Mouse (Mus musculus) hindbrain, embryonic 15.5 days (tissue): Measurements from ENCODE around the gene Egflam. TPM values are rescaled to one million over a fixed set of nuclear protein-coding genes. Genes with fewer than 3 reads are reported as not detected.

ENCODE experiments used
- ATAC-seq: fragments of 200-750 bp; cut with Nextera tagmentation; 2 replicates; pipeline ENCODE4 v1.8.0; 2017; ENCODE audit warnings: low read depth, moderate number of reproducible peaks, moderate TSS enrichment; ENCODE audit not compliant: low FRiP score
- H3K27ac ChIP-seq: fragments of 300-500 bp; sonication (generic); replicated peaks from 2 replicates; pipeline ENCODE4 v1.5.1; 2015; ENCODE audit warnings: mild to moderate bottlenecking, inconsistent platforms
- H3K27me3 ChIP-seq: fragments of 300-500 bp; sonication (generic); 2 replicates; pipeline ENCODE4 v1.6.1; 2015; ENCODE audit warnings: control low read depth, inconsistent platforms
- H3K36me3 ChIP-seq: fragments of 300-500 bp; sonication (generic); 2 replicates; pipeline ENCODE4 v1.6.1; 2015; ENCODE audit warnings: control low read depth, inconsistent platforms
- H3K4me1 ChIP-seq: fragments of 300-500 bp; sonication (generic); replicated peaks from 2 replicates; pipeline ENCODE4 v1.6.1; 2015; ENCODE audit warnings: control low read depth, inconsistent platforms
- H3K4me2 ChIP-seq: fragments of 300-500 bp; sonication (generic); 2 replicates; pipeline ENCODE4 v1.6.1; 2015; ENCODE audit warnings: moderate library complexity, mild to moderate bottlenecking, inconsistent platforms
- H3K4me3 ChIP-seq: fragments of 300-500 bp; sonication (generic); 2 replicates; pipeline ENCODE4 v1.5.1; 2015; ENCODE audit warnings: mild to moderate bottlenecking, inconsistent platforms
- H3K9ac ChIP-seq: fragments of 300-500 bp; sonication (generic); 2 replicates; pipeline ENCODE4 v1.6.1; 2015; ENCODE audit warnings: inconsistent platforms
- H3K9me3 ChIP-seq: fragments of 300-500 bp; sonication (generic); 2 replicates; pipeline ENCODE4 v1.6.1; 2016; ENCODE audit warnings: control low read depth, inconsistent platforms
- WGBS: fragments of 180-500 bp; shearing (Covaris S2); methylation state at CpG from one replicate; pipeline ENCODE4 v1.1.7; 2015; 5-methylcytosine and 5-hydroxymethylcytosine counted together
- polyA plus RNA-seq: library from polyadenylated mRNA; unstranded; fragments of >200 nt; fragmentation: Nextera tagmentation; extraction: Ambion mirVana; gene quantifications from 2 replicates; pipeline ENCODE4 v1.2.1, GENCODE M21; 2015

The Egflam gene
- polyA plus RNA-seq, 1 experiment from 2014 or later: 12.7 TPM

- Histone ChIP-seq H3K9me3 (no peaks in the 10 kb centered on the region), H3K9ac (no peak overlapping the region), H3K4me3 (no peak overlapping the region), H3K4me2 (no peak overlapping the region), H3K27me3 (no peaks in the 10 kb centered on the region), H3K27ac (no peak overlapping the region), H3K36me3 (no peaks in the 10 kb centered on the region), H3K4me1 (no peaks in the 10 kb centered on the region)
- ATAC-seq: no peak
- WGBS: 62% methylated on average over 5 of the region's 5 CpGs
These were observed 57.4 kb downstream of the Egflam start for GRCm38 (mm10) chr15:7340703-7341309.

- ATAC-seq: no peak
- Histone ChIP-seq H3K4me1 (no peaks in the 10 kb centered on the region), H3K9ac (no peak overlapping the region), H3K9me3 (no peaks in the 10 kb centered on the region), H3K27me3 (no peaks in the 10 kb centered on the region), H3K4me2 (no peak overlapping the region), H3K4me3 (no peak overlapping the region), H3K36me3 (no peaks in the 10 kb centered on the region), H3K27ac (no peak overlapping the region)
- 80% methylated on average over 11 of the region's 11 CpGs for WGBS
These were observed 63.5 kb downstream of the Egflam start for GRCm38 (mm10) chr15:7334517-7335298.

- no peaks in the 10 kb centered on the region for H3K9me3 ChIP-seq
- H3K4me1 ChIP-seq: no peaks in the 10 kb centered on the region
- no peak overlapping the region for H3K4me3 ChIP-seq
- no peaks in the 10 kb centered on the region for H3K36me3 ChIP-seq
- ATAC-seq: no peak
- WGBS: 97% methylated on average over 1 of the region's 1 CpGs
- no peak overlapping the region for H3K9ac ChIP-seq
- no peak overlapping the region for H3K4me2 ChIP-seq
- H3K27ac ChIP-seq: no peak overlapping the region
- H3K27me3 ChIP-seq: no peaks in the 10 kb centered on the region
These were observed 65.3 kb downstream of the Egflam start for GRCm38 (mm10) chr15:7332875-7333274.

GRCm38 (mm10) chr15:7322599-7323311, 75.4 kb downstream of the Egflam start:
- H3K4me2 ChIP-seq: no peak overlapping the region
- no peak overlapping the region for H3K4me3 ChIP-seq
- no peaks in the 10 kb centered on the region for H3K9me3 ChIP-seq
- H3K27ac ChIP-seq: no peak overlapping the region
- no peak for ATAC-seq
- no peak overlapping the region for H3K9ac ChIP-seq
- 87% methylated on average over 2 of the region's 2 CpGs for WGBS
- H3K4me1 ChIP-seq: no peaks in the 10 kb centered on the region
- H3K36me3 ChIP-seq: no peaks in the 10 kb centered on the region
- no peaks in the 10 kb centered on the region for H3K27me3 ChIP-seq

GRCm38 (mm10) chr15:7320901-7321300, 77.3 kb downstream of the Egflam start:
- H3K4me3 ChIP-seq: no peak overlapping the region
- no peaks in the 10 kb centered on the region for H3K4me1 ChIP-seq
- no peak for ATAC-seq
- H3K4me2 ChIP-seq: no peak overlapping the region
- no peaks in the 10 kb centered on the region for H3K27me3 ChIP-seq
- no peaks in the 10 kb centered on the region for H3K36me3 ChIP-seq
- no peaks in the 10 kb centered on the region for H3K9me3 ChIP-seq
- H3K27ac ChIP-seq: no peak overlapping the region
- no peak overlapping the region for H3K9ac ChIP-seq
- 53% methylated on average over 4 of the region's 4 CpGs for WGBS

- Histone ChIP-seq H3K36me3 (no peaks in the 10 kb centered on the region), H3K9ac (no peak overlapping the region), H3K27ac (no peak overlapping the region), H3K9me3 (no peaks in the 10 kb centered on the region), H3K4me2 (no peak overlapping the region), H3K27me3 (no peaks in the 10 kb centered on the region), H3K4me1 (no peaks in the 10 kb centered on the region), H3K4me3 (no peak overlapping the region)
- no peak for ATAC-seq
- WGBS: 79% methylated on average over 9 of the region's 9 CpGs
These were observed 82.7 kb downstream of the Egflam start for GRCm38 (mm10) chr15:7315539-7315938.

GRCm38 (mm10) chr15:7308711-7309110, 89.5 kb downstream of the Egflam start:
- 77% methylated on average over 4 of the region's 4 CpGs for WGBS
- H3K9ac ChIP-seq: no peak overlapping the region
- no peak overlapping the region for H3K4me2 ChIP-seq
- H3K27ac ChIP-seq: no peak overlapping the region
- H3K27me3 ChIP-seq: no peaks in the 10 kb centered on the region
- ATAC-seq: no peak
- no peaks in the 10 kb centered on the region for H3K9me3 ChIP-seq
- no peaks in the 10 kb centered on the region for H3K36me3 ChIP-seq
- H3K4me1 ChIP-seq: no peaks in the 10 kb centered on the region
- H3K4me3 ChIP-seq: no peak overlapping the region

- Histone ChIP-seq H3K4me3 (no peak overlapping the region), H3K9me3 (no peaks in the 10 kb centered on the region), H3K4me2 (no peak overlapping the region), H3K9ac (no peak overlapping the region), H3K27ac (no peak overlapping the region), H3K36me3 (no peaks in the 10 kb centered on the region), H3K27me3 (no peaks in the 10 kb centered on the region), H3K4me1 (no peaks in the 10 kb centered on the region)
- no peak for ATAC-seq
- WGBS: 74% methylated on average over 1 of the region's 1 CpGs
These were observed 98.3 kb downstream of the Egflam start for GRCm38 (mm10) chr15:7299892-7300291.

GRCm38 (mm10) chr15:7295199-7295598, 103.0 kb downstream of the Egflam start:
- Histone ChIP-seq H3K9me3 (no peaks in the 10 kb centered on the region), H3K36me3 (no peaks in the 10 kb centered on the region), H3K4me1 (no peaks in the 10 kb centered on the region), H3K4me2 (no peak overlapping the region), H3K4me3 (no peak overlapping the region), H3K9ac (no peak overlapping the region), H3K27ac (no peak overlapping the region), H3K27me3 (no peaks in the 10 kb centered on the region)
- ATAC-seq: no peak
- 95% methylated on average over 1 of the region's 1 CpGs for WGBS

GRCm38 (mm10) chr15:7292854-7293253, 105.3 kb downstream of the Egflam start:
- H3K27me3 ChIP-seq: no peaks in the 10 kb centered on the region
- ATAC-seq: no peak
- H3K4me2 ChIP-seq: no peak overlapping the region
- no peak overlapping the region for H3K4me3 ChIP-seq
- no peak overlapping the region for H3K27ac ChIP-seq
- H3K9ac ChIP-seq: no peak overlapping the region
- H3K9me3 ChIP-seq: no peaks in the 10 kb centered on the region
- no peaks in the 10 kb centered on the region for H3K36me3 ChIP-seq
- no peaks in the 10 kb centered on the region for H3K4me1 ChIP-seq

GRCm38 (mm10) chr15:7290003-7290402, 108.2 kb downstream of the Egflam start:
- Histone ChIP-seq H3K27me3 (no peaks in the 10 kb centered on the region), H3K4me1 (no peaks in the 10 kb centered on the region), H3K27ac (no peak overlapping the region), H3K4me2 (no peak overlapping the region), H3K36me3 (no peaks in the 10 kb centered on the region), H3K9me3 (no peaks in the 10 kb centered on the region), H3K9ac (no peak overlapping the region), H3K4me3 (no peak overlapping the region)
- no peak for ATAC-seq
- WGBS: 82% methylated on average over 4 of the region's 4 CpGs

- ATAC-seq: no peak
- Histone ChIP-seq H3K36me3 (no peaks in the 10 kb centered on the region), H3K4me3 (no peak overlapping the region), H3K9me3 (no peaks in the 10 kb centered on the region), H3K9ac (no peak overlapping the region), H3K27me3 (no peaks in the 10 kb centered on the region), H3K4me2 (no peak overlapping the region), H3K4me1 (no peaks in the 10 kb centered on the region), H3K27ac (no peak overlapping the region)
- WGBS: 83% methylated on average over 14 of the region's 14 CpGs
These were observed 108.7 kb downstream of the Egflam start for GRCm38 (mm10) chr15:7289516-7289915.
